Mouse (Mus musculus) limb, embryonic 11.5 days (tissue): ENCODE measurements around the gene Rps27l. TPM values are rescaled to one million over a fixed set of nuclear protein-coding genes. Genes with fewer than 3 reads are reported as not detected.

ENCODE experiments used
- ATAC-seq: fragments of 200-750 bp; cut with Nextera tagmentation; 2 replicates; pipeline ENCODE4 v1.8.0; 2017; ENCODE audit warnings: low read depth; ENCODE audit not compliant: insufficient number of reproducible peaks, low FRiP score, low TSS enrichment
- DNase-seq: peaks from one replicate; pipeline ENCODE4 v3.0.0-alpha.2; 2015; ENCODE audit warnings: low spot score
- H3K27ac ChIP-seq: fragments of 300-500 bp; sonication (generic); replicated peaks from 2 replicates; pipeline ENCODE4 v1.5.1; 2014; ENCODE audit warnings: low read depth, mild to moderate bottlenecking, low read length
- H3K27me3 ChIP-seq: fragments of 300-500 bp; sonication (generic); 2 replicates; pipeline ENCODE4 v1.6.1; 2014; ENCODE audit warnings: mild to moderate bottlenecking, low read length, mixed read lengths; ENCODE audit not compliant: control insufficient read depth, insufficient read depth
- H3K36me3 ChIP-seq: fragments of 300-500 bp; sonication (generic); 2 replicates; pipeline ENCODE4 v1.6.1; 2014; ENCODE audit warnings: mild to moderate bottlenecking, low read length, moderate library complexity, mixed read lengths; ENCODE audit not compliant: control insufficient read depth, insufficient read depth
- H3K4me1 ChIP-seq: fragments of 300-500 bp; sonication (generic); 2 replicates; pipeline ENCODE4 v1.6.1; 2014; ENCODE audit warnings: low read length, mixed read lengths; ENCODE audit not compliant: control insufficient read depth, insufficient read depth
- H3K4me2 ChIP-seq: fragments of 300-500 bp; sonication (generic); 2 replicates; pipeline ENCODE4 v1.6.1; 2014; ENCODE audit warnings: low read depth, mild to moderate bottlenecking, moderate library complexity; ENCODE audit not compliant: severe bottlenecking
- H3K4me3 ChIP-seq: fragments of 300-500 bp; sonication (generic); 2 replicates; pipeline ENCODE4 v1.5.1; 2014; ENCODE audit warnings: low read depth, low read length
- H3K9ac ChIP-seq: fragments of 300-500 bp; sonication (generic); 2 replicates; pipeline ENCODE4 v1.6.1; 2014; ENCODE audit warnings: mild to moderate bottlenecking, low read length
- H3K9me3 ChIP-seq: fragments of 300-500 bp; sonication (generic); 2 replicates; pipeline ENCODE4 v1.6.1; 2016; ENCODE audit warnings: low read length; ENCODE audit not compliant: control insufficient read depth
- WGBS: fragments of 180-500 bp; shearing (Covaris S2); extraction: QIAGEN DNeasy Blood & Tissue Kit; methylation state at CpG from one replicate; pipeline ENCODE4 v1.1.7; 2014; 5-methylcytosine and 5-hydroxymethylcytosine counted together
- polyA plus RNA-seq: library from polyadenylated mRNA; unstranded; fragments of >200 nt; fragmentation: Nextera tagmentation; extraction: Ambion mirVana; gene quantifications from 2 replicates; pipeline ENCODE4 v1.2.1, GENCODE M21; 2014

Gene Rps27l
- polyA plus RNA-seq: 816 and 842 TPM in 2 replicates

DNA sequence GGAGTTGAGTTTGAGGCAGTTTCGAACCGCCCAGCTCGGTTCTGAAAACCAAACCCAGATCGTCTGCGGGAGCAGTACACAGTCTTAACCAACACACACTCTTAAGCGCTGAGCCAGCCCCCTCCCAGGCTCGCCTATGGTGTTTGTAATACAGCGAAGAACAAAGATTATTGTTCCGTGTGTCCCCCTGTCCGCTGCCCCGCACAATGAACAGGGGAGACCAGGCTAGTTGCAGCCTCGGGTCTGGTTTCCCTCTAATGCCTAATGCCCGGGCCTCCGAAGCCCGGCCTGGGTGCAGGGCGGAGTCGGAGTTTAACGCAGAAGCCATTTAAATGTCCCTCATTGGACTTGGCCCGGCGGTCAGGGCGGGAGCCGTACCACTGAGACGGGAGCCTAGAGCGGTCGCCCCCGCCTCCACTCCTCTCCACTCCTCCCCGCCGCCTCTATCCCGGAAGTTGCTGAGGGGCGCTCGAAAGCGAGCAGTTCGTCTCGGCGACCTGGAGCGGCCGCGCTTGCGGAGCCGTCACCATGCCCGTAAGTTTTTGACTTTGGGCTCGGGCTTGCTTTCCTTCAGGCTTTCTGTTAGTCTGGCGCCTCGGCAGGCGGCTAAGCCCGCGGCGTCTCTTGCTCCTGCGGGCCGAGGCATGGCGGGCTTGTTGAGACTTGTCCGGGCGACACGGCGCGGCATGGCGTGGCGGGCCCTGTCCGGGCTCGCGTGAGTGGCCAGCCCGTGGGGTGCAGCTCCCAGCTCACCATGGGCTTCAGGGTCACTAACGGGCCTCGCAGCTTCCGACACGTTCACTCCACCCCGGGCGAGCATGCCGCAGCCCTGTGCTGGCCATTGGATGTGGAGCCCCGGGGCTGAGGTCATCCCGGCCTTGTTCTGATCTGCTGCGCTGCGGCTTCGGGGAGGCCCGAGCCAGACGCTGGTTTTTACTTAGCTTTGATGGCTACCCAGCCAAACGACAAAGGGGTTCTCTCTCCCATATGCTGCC, at the start of gene Rps27l:
Gene Rps27l, plus strand, starts transcription at position 440 of the 995 bp plus-strand sequence.
- ATAC-seq: peak; percentile 98
- no peaks in the 10 kb centered on the region for H3K27me3 ChIP-seq
- peak within 1 kb of the TSS; percentile 83 for H3K4me3 ChIP-seq
- WGBS: under 1% methylated on average over 77 of the region's 77 CpGs
- H3K27ac ChIP-seq: peak within 1 kb of the TSS; percentile 95
- H3K4me2 ChIP-seq: peak within 1 kb of the TSS; percentile 66
- peak within 1 kb of the TSS; percentile 84 for H3K9ac ChIP-seq
- H3K36me3 ChIP-seq: no peaks in the 10 kb centered on the region
- H3K9me3 ChIP-seq: no peaks in the 10 kb centered on the region
- DNase-seq: peak; percentile 98
- no peaks in the 10 kb centered on the region for H3K4me1 ChIP-seq

DNA sequence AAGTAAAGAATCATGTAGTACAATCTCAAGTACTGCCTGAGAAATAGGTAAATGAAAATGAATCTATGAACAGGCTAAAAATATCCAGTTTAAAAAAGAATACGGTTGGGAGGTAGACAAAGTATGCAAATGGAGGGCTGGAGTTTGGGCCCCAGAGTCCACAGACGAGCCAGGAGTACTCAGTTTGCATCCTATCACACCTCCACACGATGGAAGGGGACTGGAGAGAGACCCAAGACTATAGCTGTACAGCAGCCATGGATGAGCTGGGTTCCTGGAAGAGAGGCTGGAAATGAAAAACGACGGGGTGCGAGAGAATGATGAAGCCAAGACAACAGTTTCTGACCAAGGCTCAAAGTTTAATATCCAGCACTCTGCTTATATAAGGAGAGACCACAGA, 48.9 kb upstream of the Rps27l start:
- WGBS: 60% methylated on average over 6 of the region's 6 CpGs
- H3K4me3 ChIP-seq: no peak overlapping the region
- no peaks in the 10 kb centered on the region for H3K27me3 ChIP-seq
- DNase-seq (no peak), ATAC-seq (no peak)
- peaks cover 8% of the 10 kb centered on the region; the same call in 1 of the 2 replicates for H3K4me1 ChIP-seq
- no peak overlapping the region for H3K4me2 ChIP-seq
- H3K27ac ChIP-seq: no peak overlapping the region
- H3K9me3 ChIP-seq: no peaks in the 10 kb centered on the region
- H3K9ac ChIP-seq: no peak overlapping the region
- no peaks in the 10 kb centered on the region for H3K36me3 ChIP-seq

DNA sequence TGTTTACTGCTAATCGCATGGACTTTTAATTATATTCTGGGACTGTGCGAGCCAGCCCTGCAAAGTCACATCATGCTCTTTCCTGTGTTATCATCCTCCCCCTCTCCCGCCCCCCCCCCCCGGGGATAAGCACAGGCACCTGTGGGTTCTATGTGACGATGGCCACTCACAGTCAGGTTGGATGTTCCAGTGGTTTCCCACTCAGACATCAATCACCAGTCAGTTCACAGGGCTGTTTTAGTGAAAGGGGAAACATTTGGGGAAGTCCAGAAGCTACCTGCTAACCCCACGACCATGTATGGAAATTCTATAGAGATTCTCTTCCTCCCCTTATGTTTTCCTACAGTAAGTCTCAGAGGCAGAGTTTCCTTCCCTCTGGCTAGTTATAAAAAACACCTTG, 48.0 kb upstream of the Rps27l start:
- no peak for DNase-seq
- no peak for ATAC-seq
- 73% methylated on average over 6 of the region's 6 CpGs for WGBS
- Histone ChIP-seq H3K9me3 (no peaks in the 10 kb centered on the region), H3K27me3 (no peaks in the 10 kb centered on the region), H3K27ac (no peak overlapping the region), H3K4me2 (no peak overlapping the region), H3K9ac (no peak overlapping the region), H3K36me3 (no peaks in the 10 kb centered on the region), H3K4me3 (no peak overlapping the region), H3K4me1 (peaks cover 8% of the 10 kb centered on the region; the same call in 1 of the 2 replicates)

DNA sequence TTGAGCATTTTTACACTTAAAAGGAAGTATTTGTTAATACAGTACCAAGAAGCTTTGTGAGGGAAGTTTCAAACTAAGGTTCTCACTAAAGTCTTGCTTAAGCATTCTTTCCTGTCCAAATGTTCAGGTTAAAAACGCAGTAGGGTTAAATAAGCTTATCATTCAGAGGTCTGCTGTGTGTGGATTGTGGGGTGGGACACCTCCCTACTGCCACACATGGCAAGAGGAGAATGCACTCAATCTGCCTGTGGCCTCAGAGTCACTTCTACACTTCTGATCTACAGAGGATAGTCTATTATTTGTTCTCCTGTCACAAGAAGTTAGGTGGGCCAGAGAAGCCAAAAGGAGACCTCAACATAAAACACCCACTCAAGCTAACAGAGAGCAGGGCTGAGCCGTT, 46.8 kb upstream of the Rps27l start:
- no peaks in the 10 kb centered on the region for H3K36me3 ChIP-seq
- no peak overlapping the region for H3K4me2 ChIP-seq
- peaks cover 8% of the 10 kb centered on the region; the same call in 1 of the 2 replicates for H3K4me1 ChIP-seq
- no peaks in the 10 kb centered on the region for H3K27me3 ChIP-seq
- no peak for ATAC-seq
- H3K9me3 ChIP-seq: no peaks in the 10 kb centered on the region
- H3K4me3 ChIP-seq: no peak overlapping the region
- no peak overlapping the region for H3K9ac ChIP-seq
- no peak overlapping the region for H3K27ac ChIP-seq
- 80% methylated on average over 2 of the region's 2 CpGs for WGBS
- no peak for DNase-seq

DNA sequence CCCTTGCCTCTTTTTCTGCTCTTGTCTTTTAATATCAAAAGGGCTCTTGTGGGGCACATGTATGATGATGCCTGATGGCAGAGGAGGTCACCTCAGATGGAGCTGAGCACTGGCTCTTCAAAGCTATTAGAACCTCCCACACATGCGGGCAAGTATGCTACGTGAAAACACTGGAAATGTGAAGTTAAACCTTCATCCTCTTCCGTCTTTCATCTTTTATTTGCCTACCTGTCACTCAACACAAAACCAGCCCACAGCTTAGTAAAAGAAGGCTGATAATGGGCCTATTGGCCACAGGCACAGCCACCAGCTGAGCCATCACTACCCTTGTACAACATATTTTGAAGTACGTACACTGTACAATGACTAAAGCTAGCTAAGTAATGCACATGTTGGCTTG, 46.4 kb upstream of the Rps27l start:
- Histone ChIP-seq H3K4me2 (no peak overlapping the region), H3K9ac (no peak overlapping the region), H3K27ac (no peak overlapping the region), H3K9me3 (no peaks in the 10 kb centered on the region), H3K27me3 (no peaks in the 10 kb centered on the region), H3K4me3 (no peak overlapping the region), H3K36me3 (no peaks in the 10 kb centered on the region), H3K4me1 (peaks cover 8% of the 10 kb centered on the region; the same call in 1 of the 2 replicates)
- WGBS: 90% methylated on average over 4 of the region's 4 CpGs
- DNase-seq (no peak), ATAC-seq (no peak)

DNA sequence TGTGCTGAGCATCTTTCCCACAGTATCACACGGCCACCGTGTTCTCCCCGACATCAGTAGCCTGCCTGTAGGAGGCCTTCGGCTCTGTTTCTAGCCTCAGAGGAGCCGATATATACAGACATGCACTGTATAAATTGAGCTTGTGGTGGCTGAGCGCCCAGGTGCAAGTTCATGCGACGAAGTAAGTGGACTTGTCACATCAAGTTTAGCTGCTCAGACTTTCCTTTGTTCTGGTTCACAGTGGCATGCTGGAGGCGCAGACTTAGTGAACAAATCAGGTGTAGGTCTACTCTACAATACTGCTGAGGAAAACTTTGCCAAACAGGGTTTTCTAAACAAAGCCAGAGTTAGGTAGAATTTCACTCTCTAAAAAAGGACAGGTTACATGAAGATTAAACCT, 39.9 kb upstream of the Rps27l start:
- WGBS: 81% methylated on average over 9 of the region's 9 CpGs
- Histone ChIP-seq H3K4me3 (no peak overlapping the region), H3K4me1 (peaks cover 8% of the 10 kb centered on the region; the same call in 1 of the 2 replicates), H3K27ac (no peak overlapping the region), H3K9ac (no peak overlapping the region), H3K36me3 (no peaks in the 10 kb centered on the region; the same call in 1 of the 2 replicates), H3K27me3 (no peaks in the 10 kb centered on the region), H3K4me2 (no peak overlapping the region), H3K9me3 (no peaks in the 10 kb centered on the region)
- no peak for DNase-seq
- no peak for ATAC-seq

DNA sequence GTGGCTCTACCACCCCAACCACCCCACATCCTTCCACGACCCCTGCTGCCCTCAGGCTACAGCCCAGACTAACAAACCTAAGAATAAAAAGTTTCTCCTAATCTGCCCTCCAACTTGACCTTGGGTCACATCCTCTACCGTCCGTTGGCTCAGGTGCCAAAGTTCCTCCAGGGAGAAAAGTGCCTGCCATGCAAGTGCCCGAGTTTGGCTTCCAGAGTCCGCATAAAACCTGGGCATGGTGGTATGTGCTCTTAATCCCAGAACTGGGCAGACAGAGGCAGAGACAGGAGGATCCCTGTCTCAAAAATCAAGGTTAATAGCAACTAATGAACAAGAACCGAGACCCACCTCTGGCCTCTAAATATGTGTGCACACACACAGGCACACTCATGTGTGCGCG, 38.8 kb upstream of the Rps27l start:
- Histone ChIP-seq H3K27me3 (no peaks in the 10 kb centered on the region), H3K4me2 (no peak overlapping the region), H3K9ac (no peak overlapping the region), H3K4me1 (peaks cover 8% of the 10 kb centered on the region; the same call in 1 of the 2 replicates), H3K9me3 (no peaks in the 10 kb centered on the region), H3K4me3 (no peak overlapping the region), H3K27ac (no peak overlapping the region), H3K36me3 (no peaks in the 10 kb centered on the region; the same call in 1 of the 2 replicates)
- WGBS: 91% methylated on average over 8 of the region's 8 CpGs
- DNase-seq (no peak), ATAC-seq (no peak)

DNA sequence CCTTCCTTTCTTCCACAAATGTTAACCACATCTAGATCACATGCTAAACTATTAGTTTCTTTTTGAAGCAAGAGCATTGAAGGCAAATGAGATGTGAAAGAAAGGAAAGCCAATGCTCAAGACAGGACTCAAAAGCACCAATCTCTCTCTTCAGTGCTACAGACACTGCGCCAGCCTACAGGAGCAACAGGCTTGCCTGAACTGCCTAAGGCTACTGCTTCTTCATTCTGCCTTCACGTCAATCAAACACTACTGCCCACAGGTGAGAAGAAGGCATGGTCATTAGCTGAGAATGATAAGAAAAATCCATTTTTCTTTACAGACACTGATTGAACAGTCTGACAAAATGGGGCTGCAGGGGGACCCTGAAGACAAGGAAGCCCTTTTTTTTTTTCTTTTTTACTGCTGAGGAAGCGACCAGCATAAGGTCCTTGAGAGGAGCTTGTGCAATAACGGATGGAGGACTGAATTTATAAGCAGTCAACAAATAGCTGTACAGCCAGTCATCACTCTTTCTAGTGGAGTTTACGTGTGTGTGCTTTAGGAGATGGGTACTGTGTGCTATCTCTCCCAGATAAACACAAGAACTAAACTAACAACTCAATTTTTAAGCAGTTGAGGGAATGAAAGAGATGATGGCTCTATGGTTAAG, 38.0 kb upstream of the Rps27l start:
- 88% methylated on average over 5 of the region's 5 CpGs for WGBS
- H3K9ac ChIP-seq: no peak overlapping the region
- H3K4me1 ChIP-seq: peaks cover 8% of the 10 kb centered on the region; the same call in 1 of the 2 replicates
- DNase-seq (no peak), ATAC-seq (no peak)
- no peaks in the 10 kb centered on the region for H3K9me3 ChIP-seq
- no peak overlapping the region for H3K4me3 ChIP-seq
- no peak overlapping the region for H3K27ac ChIP-seq
- H3K4me2 ChIP-seq: no peak overlapping the region
- no peaks in the 10 kb centered on the region for H3K27me3 ChIP-seq
- no peaks in the 10 kb centered on the region; the same call in 1 of the 2 replicates for H3K36me3 ChIP-seq
